In genomic region chr16:32660557-32661321, GRCm38 (mm10) we compare ENCODE assay signal across 8 mouse cellular contexts. TPM values are rescaled to one million over a fixed set of nuclear protein-coding genes. Genes with fewer than 3 reads are reported as not detected.
DNase-seq lines count a peak whose midpoint lies in the region; ATAC-seq and TF ChIP-seq lines count a peak whose summit lies in the region.

No protein-coding gene starts in this region.

- no peaks in the 10 kb centered on the region for H3K9me3 ChIP-seq in ES-E14 (ENCODE audit: control insufficient read depth, insufficient read depth, low read depth, low read length)
- H3K9me3 ChIP-seq in forebrain, embryonic 14.5 days (replicated peaks; ENCODE audit: control insufficient read depth, low read length) = no peaks in the 10 kb centered on the region

- intact Hi-C loops in heart, postnatal 25 days (cut with DNase I) = no loop called here

- 8% methylated on average over 10 of the region's 10 CpGs for WGBS in forebrain, embryonic 14.5 days
- 9% methylated on average over 10 of the region's 10 CpGs for WGBS in lung, adult 2 months

- TF ChIP-seq CTCF in brain, embryonic 14.5 days (IDR thresholded peaks at IDR 0.05; ENCODE audit: borderline replicate concordance, extremely low read depth, insufficient read depth, insufficient read length) = no peak
- no peak for TF ChIP-seq CTCF in lung, adult 2 months (IDR thresholded peaks at IDR 0.05; ENCODE audit: insufficient read depth, low read length)

- H3K4me3 ChIP-seq in ES-E14 (ENCODE audit: insufficient read depth in 1 of 2, low read depth in 1 of 2, low read length in 2 of 2, poor library complexity in 1 of 2, severe bottlenecking in 1 of 2) = no peak overlapping the region
- H3K4me3 ChIP-seq in forebrain, embryonic 14.5 days (ENCODE audit: low read depth, low read length) = peak overlapping the region; percentile 19
- H3K4me3 ChIP-seq in lung, adult 2 months (replicated peaks; ENCODE audit: extremely low read depth, low read depth, low read length) = no peak overlapping the region

- no peak for TF ChIP-seq POLR2A in brain, embryonic 14.5 days (IDR thresholded peaks at IDR 0.05; ENCODE audit: borderline replicate concordance, extremely low read depth, insufficient read depth, insufficient read length, poor library complexity, severe bottlenecking)
- no peak for TF ChIP-seq POLR2A in lung, adult 2 months (IDR thresholded peaks at IDR 0.05; ENCODE audit: borderline replicate concordance, extremely low read depth, low read depth, low read length)

- peaks cover 13 to 53% of the 10 kb centered on the region in 2 experiments for H3K4me1 ChIP-seq in ES-E14 (ENCODE audit: control insufficient read depth in 2 of 2, insufficient read depth in 2 of 2, low read length in 2 of 2, poor library complexity in 1 of 2)
- peaks cover 52% of the 10 kb centered on the region for H3K4me1 ChIP-seq in forebrain, embryonic 14.5 days (ENCODE audit: control insufficient read depth, insufficient read depth, low read length)
- peaks cover 39% of the 10 kb centered on the region for H3K4me1 ChIP-seq in lung, adult 2 months (ENCODE audit: control insufficient read depth, insufficient read depth, low read length)

- H3K36me3 ChIP-seq in ES-E14 (ENCODE audit: control insufficient read depth, insufficient read depth, low read length, poor library complexity, severe bottlenecking) = peaks cover 10% of the 10 kb centered on the region; the same call in 1 of the 2 replicates
- 0 out of 2 replicates have a peak, but pooled peaks cover 7% of the 10 kb centered on the region for H3K36me3 ChIP-seq in forebrain, embryonic 14.5 days (ENCODE audit: control insufficient read depth, insufficient read depth, low read length)

- H3K27ac ChIP-seq in ES-E14 (ENCODE audit: insufficient read depth, low read depth, low read length, poor library complexity, severe bottlenecking) = no peak overlapping the region
- H3K27ac ChIP-seq in forebrain, embryonic 14.5 days (ENCODE audit: low read depth, low read length) = peak overlapping the region; percentile 93

- H3K9ac ChIP-seq in ES-E14 (ENCODE audit: insufficient read depth, low read depth, low read length, poor library complexity, severe bottlenecking) = 0 out of 2 replicates have a peak overlapping the region, but pooled peaks have one; percentile 23
- H3K9ac ChIP-seq in forebrain, embryonic 14.5 days (ENCODE audit: low read length) = peak overlapping the region; percentile 61

- DNase-seq in ES-E14 (ENCODE audit: low read depth, low spot score) = no peak
- DNase-seq in brain, embryonic 14.5 days (ENCODE audit: low read depth) = peak; percentile 93
- peak; percentile 89 for DNase-seq in forebrain, embryonic 14.5 days (ENCODE audit: low spot score)
- peak; percentile 57 for DNase-seq in heart, postnatal 25 days (ENCODE audit: low spot score)
- peak; percentile 71 to 77 for DNase-seq in kidney, postnatal 4 days
- peak; percentile 48 for DNase-seq in lung, adult 2 months
- DNase-seq in right cerebral cortex, postnatal 14 days = peak; percentile 68
- no peak for DNase-seq in embryo, embryonic 9.5 days (ENCODE audit: extremely low spot score)

- peak; percentile 74 for ATAC-seq in forebrain, embryonic 14.5 days

- in situ Hi-C loops in ES-E14 (cut with MboI; ENCODE audit: low sequenced_read_pairs in 2 of 2, unreplicated experiment in 2 of 2) = no loop called here

- no peaks in the 10 kb centered on the region for H3K27me3 ChIP-seq in forebrain, embryonic 14.5 days (replicated peaks; ENCODE audit: control insufficient read depth, insufficient read depth, low read length)

- peak overlapping the region; percentile 47 for H3K4me2 ChIP-seq in forebrain, embryonic 14.5 days (ENCODE audit: low read length)

TF ChIP-seq in ES-E14, 5 proteins besides CTCF, POLR2A, EP300 and RAD21:
- no peak for TF ChIP-seq HCFC1 (IDR thresholded peaks at IDR 0.05; ENCODE audit: borderline replicate concordance, insufficient read depth, low read length)
- no peak for TF ChIP-seq MAFK (IDR thresholded peaks at IDR 0.05; ENCODE audit: insufficient read depth, low read depth, low read length)
- TF ChIP-seq CHD2 (IDR thresholded peaks at IDR 0.05; ENCODE audit: low read depth, low read length) = no peak
- no peak for TF ChIP-seq ZNF384 (IDR thresholded peaks at IDR 0.05; ENCODE audit: low read depth, low read length)
- TF ChIP-seq ZC3H11A (IDR thresholded peaks at IDR 0.05; ENCODE audit: borderline replicate concordance, low read depth, low read length) = no peak
TF ChIP-seq in ES-E14: peak in this region for 0.

RNA-seq across cellular contexts. Expression of gene Tnk2, which starts 17.1 kb away (rescaled TPM):
- 47.1 and 63.7 TPM in 2 replicates for total RNA-seq in ES-E14 (2012; rRNA removed)
- polyA plus RNA-seq in brain, embryonic 14.5 days (2012; rRNA removed) = 127 and 134 TPM in 2 replicates
- polyA plus RNA-seq in forebrain, embryonic 14.5 days (2014; fragmentation: Nextera tagmentation; extraction: Ambion mirVana) = 11.2 and 13.1 TPM in 2 replicates
- 10 to 100 TPM; 20.9 to 24.7 TPM for total RNA-seq in heart, postnatal 25 days (2021)
- 107 and 119 TPM in 2 replicates for polyA plus RNA-seq in lung, adult 2 months (2012; rRNA removed)

RNA-seq across cellular contexts. Expression of gene Tfrc, which starts 52.0 kb away (rescaled TPM):
- 334 and 403 TPM in 2 replicates for total RNA-seq in ES-E14 (2012; rRNA removed)
- polyA plus RNA-seq in brain, embryonic 14.5 days (2012; rRNA removed) = 49.0 and 52.2 TPM in 2 replicates
- 43.9 and 56.0 TPM in 2 replicates for polyA plus RNA-seq in forebrain, embryonic 14.5 days (2014; fragmentation: Nextera tagmentation; extraction: Ambion mirVana)
- 100 to 1,000 TPM; 168 to 194 TPM for total RNA-seq in heart, postnatal 25 days (2021)
- 7.5 and 12.8 TPM in 2 replicates for polyA plus RNA-seq in lung, adult 2 months (2012; rRNA removed)

Comparison
In these comparisons a context has a peak if more than half of its experiments do, and no peak if none do; other contexts are left out.
1. DNase-seq: peak in brain, embryonic 14.5 days (single experiment), forebrain, embryonic 14.5 days (single experiment), heart, postnatal 25 days (single experiment), kidney, postnatal 4 days (2 of 2), lung, adult 2 months (single experiment) and right cerebral cortex, postnatal 14 days (single experiment); none in ES-E14 (single experiment) and embryo, embryonic 9.5 days (single experiment).